In the genomic region with DNA sequence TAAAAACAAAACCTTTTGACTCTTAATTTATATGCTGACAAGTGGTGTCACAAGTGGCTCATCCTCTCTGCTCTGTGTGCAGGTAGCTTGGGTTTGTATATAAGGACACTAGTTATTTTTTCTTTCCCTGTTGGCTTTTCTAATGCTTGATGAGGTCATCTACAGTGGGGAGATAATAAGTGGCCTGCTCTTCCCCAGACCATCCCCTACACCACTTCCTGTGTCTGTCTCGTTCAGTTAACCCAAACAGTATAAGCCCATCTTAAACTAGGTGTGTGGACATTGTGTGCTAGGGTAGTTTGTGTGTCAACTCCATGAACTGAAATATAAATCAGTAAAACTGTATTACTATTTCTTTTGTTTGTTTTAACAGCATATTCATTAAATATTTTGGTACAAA, we compare ENCODE assay signal across 21 mouse cellular contexts. TPM values are rescaled to one million over a fixed set of nuclear protein-coding genes. Genes with fewer than 3 reads are reported as not detected.
DNase-seq lines count a peak whose midpoint lies in the region; ATAC-seq lines count a peak whose summit lies in the region.
"Had no signal": no experiment of that assay in that cellular context is flagged by ENCODE, and none has a peak within 500 bp of the region (broad histone marks: within the 10 kb centered on the region; RNA-seq: fewer than 3 reads in every experiment).

No protein-coding gene starts in this region.

- peaks cover 89% of the 10 kb centered on the region for H3K4me1 ChIP-seq in megakaryocyte, embryonic 14.5 days
- H3K4me1 ChIP-seq: embryonic facial prominence, embryonic 10.5 days; embryonic facial prominence, embryonic 13.5 days; forebrain, embryonic 12.5 days; forebrain, embryonic 15.5 days; hindbrain, embryonic 12.5 days had no signal

- H3K36me3 ChIP-seq in megakaryocyte, embryonic 14.5 days (replicated peaks; ENCODE audit: low read length): peaks cover 89% of the 10 kb centered on the region

- ATAC-seq in activated CD4-positive, CD25-positive, alpha-beta regulatory T cell, adult 4 months: peak; percentile 22
- 0 out of 2 replicates have a peak, but pooled peaks have one; percentile 22 for ATAC-seq in granulocyte monocyte progenitor cell, adult 5-6 weeks (replicated peaks; ENCODE audit: poor library complexity, severe bottlenecking)
- ATAC-seq: forebrain, embryonic 15.5 days; hindbrain, embryonic 16.5 days had no signal

- DNase-seq in layer of hippocampus, postnatal 10 days (ENCODE audit: low spot score in 2 of 2): no peak
- DNase-seq in adrenal gland, postnatal 10 days: no peak
- no peak for DNase-seq in adrenal gland, postnatal 36 days
- DNase-seq: adrenal gland, postnatal 14 days; cerebellum, adult 11-12 months; cerebellum, adult 9-10 months; cerebellum, postnatal 14 days; embryo, embryonic 11 days; gastrocnemius, postnatal 36 days; heart, adult 11 months; kidney, adult 11 months had no signal

- H3K4me3 ChIP-seq in megakaryocyte, embryonic 14.5 days (replicated peaks): peak overlapping the region; percentile 54
- H3K4me3 ChIP-seq: embryonic facial prominence, embryonic 10.5 days; embryonic facial prominence, embryonic 13.5 days; erythroblast, embryonic 14.5 days; forebrain, embryonic 12.5 days; forebrain, embryonic 15.5 days; hindbrain, embryonic 12.5 days had no signal

- no peaks in the 10 kb centered on the region for H3K9me3 ChIP-seq in megakaryocyte, embryonic 14.5 days
- H3K9me3 ChIP-seq: embryonic facial prominence, embryonic 10.5 days; embryonic facial prominence, embryonic 13.5 days; forebrain, embryonic 12.5 days; forebrain, embryonic 15.5 days; hindbrain, embryonic 12.5 days had no signal

- H3K27me3 ChIP-seq in megakaryocyte, embryonic 14.5 days (replicated peaks): no peaks in the 10 kb centered on the region
- H3K27me3 ChIP-seq: embryonic facial prominence, embryonic 13.5 days; forebrain, embryonic 12.5 days; forebrain, embryonic 15.5 days; hindbrain, embryonic 12.5 days had no signal

RNA-seq across cellular contexts. Expression of gene Gpr21, which starts 49.9 kb away (rescaled TPM):
- polyA plus RNA-seq in activated CD4-positive, CD25-positive, alpha-beta regulatory T cell, adult 4 months (2017; shearing (Covaris generic)): 1 to 10 TPM in 1 of 2 experiments, under 1 TPM in 1; 0.33 to 3.1 TPM
- total RNA-seq in granulocyte monocyte progenitor cell, adult 5-6 weeks (2014; fragmentation: Nextera tagmentation): 0.84 and 2.1 TPM in 2 replicates
- 0.69 and 1.3 TPM in 2 replicates for total RNA-seq in granulocyte monocyte progenitor cell, adult 5-6 weeks (2017)
- polyA plus RNA-seq in megakaryocyte, embryonic 14.5 days (2012; ENCODE audit: insufficient read depth, low replicate concordance): not detected in 2 replicates
- 1 to 10 TPM; 9.1 to 9.8 TPM for total RNA-seq in layer of hippocampus, postnatal 10 days (2021)
- 1 to 10 TPM; 1.1 to 2.0 TPM for total RNA-seq in adrenal gland, postnatal 10 days (2021)
- total RNA-seq in adrenal gland, postnatal 36 days (2021): 1 to 10 TPM in 1 of 2 experiments, under 1 TPM in 1; 0.95 to 2.7 TPM
- polyA plus RNA-seq: erythroblast, embryonic 14.5 days had no signal
